Mouse (Mus musculus) forebrain, embryonic 15.5 days (tissue): ENCODE data around the gene Nr1i2. TPM values are rescaled to one million over a fixed set of nuclear protein-coding genes. Genes with fewer than 3 reads are reported as not detected.
"Not testable (repeated sequence)": the region's sequence is repeated elsewhere in the genome, so short reads cannot be mapped to it uniquely, and the experiment has no call there.

ENCODE experiments used
- ATAC-seq: fragments of 200-750 bp; cut with Nextera tagmentation; replicated peaks from 2 replicates; pipeline ENCODE4 v1.8.0; 2017; ENCODE audit warnings: mild to moderate bottlenecking, moderate TSS enrichment, moderate library complexity
- H3K27ac ChIP-seq: fragments of 300-500 bp; sonication (generic); replicated peaks from 2 replicates; pipeline ENCODE4 v1.5.1; 2015; ENCODE audit warnings: mild to moderate bottlenecking, inconsistent platforms
- H3K27me3 ChIP-seq: fragments of 300-500 bp; sonication (generic); 2 replicates; pipeline ENCODE4 v1.6.1; 2015; ENCODE audit warnings: inconsistent platforms
- H3K36me3 ChIP-seq: fragments of 300-500 bp; sonication (generic); 2 replicates; pipeline ENCODE4 v1.6.1; 2015; ENCODE audit warnings: mild to moderate bottlenecking, inconsistent platforms
- H3K4me1 ChIP-seq: fragments of 300-500 bp; sonication (generic); 2 replicates; pipeline ENCODE4 v1.6.1; 2015; ENCODE audit warnings: inconsistent platforms
- H3K4me2 ChIP-seq: fragments of 300-500 bp; sonication (generic); replicated peaks from 2 replicates; pipeline ENCODE4 v1.6.1; 2015; ENCODE audit warnings: mild to moderate bottlenecking, inconsistent platforms
- H3K4me3 ChIP-seq: fragments of 300-500 bp; sonication (generic); 2 replicates; pipeline ENCODE4 v1.5.1; 2015; ENCODE audit warnings: mild to moderate bottlenecking, inconsistent platforms
- H3K9ac ChIP-seq: fragments of 300-500 bp; sonication (generic); replicated peaks from 2 replicates; pipeline ENCODE4 v1.6.1; 2015; ENCODE audit warnings: mild to moderate bottlenecking, inconsistent platforms
- H3K9me3 ChIP-seq: fragments of 300-500 bp; sonication (generic); 2 replicates; pipeline ENCODE4 v1.6.1; 2016; ENCODE audit warnings: inconsistent platforms
- WGBS: fragments of 180-500 bp; shearing (Covaris S2); methylation state at CpG from one replicate; pipeline ENCODE4 v1.1.7; 2015; ENCODE audit warnings: mixed read lengths; 5-methylcytosine and 5-hydroxymethylcytosine counted together
- polyA plus RNA-seq: library from polyadenylated mRNA; unstranded; fragments of >200 nt; fragmentation: Nextera tagmentation; extraction: Ambion mirVana; gene quantifications from 2 replicates; pipeline ENCODE4 v1.2.1, GENCODE M21; 2015

Gene Nr1i2
- polyA plus RNA-seq, 1 experiment from 2014 or later, result not detected

GRCm38 (mm10) chr16:38248331-38248961, 46.2 kb downstream of the Nr1i2 start:
- H3K27ac ChIP-seq, result no peak overlapping the region
- no peaks in the 10 kb centered on the region for H3K27me3 ChIP-seq
- H3K36me3 ChIP-seq, result 0 out of 2 replicates have a peak, but pooled peaks cover 7% of the 10 kb centered on the region
- no peaks in the 10 kb centered on the region for H3K9me3 ChIP-seq
- H3K9ac ChIP-seq, result no peak overlapping the region
- no peaks in the 10 kb centered on the region for H3K4me1 ChIP-seq
- H3K4me3 ChIP-seq, result no peak overlapping the region
- H3K4me2 ChIP-seq, result no peak overlapping the region
- 64% methylated on average over 13 of the region's 13 CpGs for WGBS
- no peak for ATAC-seq

DNA sequence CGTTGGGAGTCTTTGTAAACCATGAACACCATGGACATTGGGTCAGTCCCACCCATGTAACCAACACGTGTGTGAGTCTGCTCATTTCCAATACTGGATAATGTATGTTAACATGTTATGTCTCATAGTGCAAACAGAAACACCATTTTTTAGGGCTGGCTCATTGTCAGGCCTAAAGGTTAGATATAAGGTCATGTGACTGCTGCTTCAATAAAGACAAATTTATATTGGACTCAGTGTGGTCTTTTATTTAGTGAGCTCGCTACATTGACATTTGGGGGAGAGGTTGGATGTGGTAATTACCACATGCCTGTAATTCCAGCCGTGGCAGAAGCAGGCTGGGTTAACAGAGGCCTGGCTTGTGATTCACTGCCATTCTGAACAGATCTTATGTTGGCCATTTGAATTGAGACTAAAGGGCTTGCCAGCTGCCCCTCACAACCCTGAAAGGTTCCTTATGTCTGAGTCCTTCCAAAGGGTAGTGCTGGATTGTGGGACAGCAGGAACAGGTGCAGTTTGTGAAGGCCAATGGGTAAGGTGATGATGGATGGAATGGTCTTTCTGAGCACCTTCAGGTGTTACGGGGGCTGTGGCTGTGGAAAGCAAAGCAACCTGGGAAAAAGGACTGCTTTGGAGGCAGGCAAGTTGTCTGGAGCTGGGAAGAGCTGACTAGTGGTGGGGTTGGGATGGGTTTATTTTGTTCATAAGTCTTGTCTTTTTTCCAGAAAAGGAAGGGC, 48.6 kb downstream of the Nr1i2 start:
- peaks cover 17% of the 10 kb centered on the region; the same call in 1 of the 2 replicates for H3K36me3 ChIP-seq
- H3K27ac ChIP-seq, result no peak overlapping the region
- H3K4me2 ChIP-seq, result no peak overlapping the region
- WGBS, result 78% methylated on average over 5 of the region's 5 CpGs
- no peaks in the 10 kb centered on the region for H3K9me3 ChIP-seq
- ATAC-seq, result no peak; the same call in 1 of the 2 replicates
- H3K27me3 ChIP-seq, result no peaks in the 10 kb centered on the region
- no peak overlapping the region for H3K4me3 ChIP-seq
- H3K9ac ChIP-seq, result no peak overlapping the region
- no peaks in the 10 kb centered on the region for H3K4me1 ChIP-seq

- Histone ChIP-seq H3K27ac (no peak overlapping the region), H3K9me3 (no peaks in the 10 kb centered on the region), H3K27me3 (no peaks in the 10 kb centered on the region), H3K4me3 (no peak overlapping the region), H3K36me3 (peaks cover 18% of the 10 kb centered on the region; the same call in 1 of the 2 replicates), H3K4me2 (no peak overlapping the region), H3K9ac (no peak overlapping the region), H3K4me1 (no peaks in the 10 kb centered on the region)
- WGBS, result 70% methylated on average over 2 of the region's 2 CpGs
- ATAC-seq, result no peak
Measured at GRCm38 (mm10) chr16:38245379-38245778, 49.2 kb downstream of the Nr1i2 start.

GRCm38 (mm10) chr16:38244111-38244510, 50.5 kb downstream of the Nr1i2 start:
- H3K4me2 ChIP-seq, result no peak overlapping the region
- no peak overlapping the region for H3K27ac ChIP-seq
- no peaks in the 10 kb centered on the region for H3K9me3 ChIP-seq
- H3K9ac ChIP-seq, result no peak overlapping the region
- peaks cover 21% of the 10 kb centered on the region; the same call in 1 of the 2 replicates for H3K36me3 ChIP-seq
- ATAC-seq, result no peak
- no peaks in the 10 kb centered on the region for H3K27me3 ChIP-seq
- H3K4me3 ChIP-seq, result no peak overlapping the region
- WGBS, result 89% methylated on average over 6 of the region's 6 CpGs
- H3K4me1 ChIP-seq, result no peaks in the 10 kb centered on the region

DNA sequence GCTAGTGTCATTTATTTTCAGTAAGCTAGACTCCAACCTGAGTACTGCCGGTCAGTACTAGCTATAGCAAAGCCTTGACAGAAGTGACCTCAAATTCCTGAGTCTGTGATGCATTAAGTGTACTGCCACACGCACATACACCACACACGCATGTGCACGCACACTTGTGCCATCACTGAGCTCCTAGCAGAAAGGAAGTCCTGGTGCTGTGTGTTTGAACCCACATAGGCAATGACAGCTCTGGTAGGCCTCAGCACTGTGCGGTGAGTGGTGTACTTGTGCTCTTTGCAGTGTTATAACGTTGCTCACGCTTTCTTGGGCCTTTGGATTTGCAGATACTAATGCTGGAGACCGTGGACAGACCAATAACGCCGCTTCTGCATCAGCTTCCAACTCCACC, 54.5 kb downstream of the Nr1i2 start:
- Histone ChIP-seq H3K4me1 (no peaks in the 10 kb centered on the region), H3K27me3 (no peaks in the 10 kb centered on the region), H3K36me3 (peaks cover 17% of the 10 kb centered on the region; the same call in 1 of the 2 replicates), H3K4me2 (no peak overlapping the region), H3K9ac (no peak overlapping the region), H3K4me3 (no peak overlapping the region), H3K9me3 (no peaks in the 10 kb centered on the region), H3K27ac (no peak overlapping the region)
- ATAC-seq, result no peak; the same call in 1 of the 2 replicates
- WGBS, result 95% methylated on average over 10 of the region's 10 CpGs

GRCm38 (mm10) chr16:38239729-38240128, 54.9 kb downstream of the Nr1i2 start:
- WGBS, result 83% methylated on average over 5 of the region's 5 CpGs
- H3K27me3 ChIP-seq, result no peaks in the 10 kb centered on the region
- ATAC-seq, result no peak

DNA sequence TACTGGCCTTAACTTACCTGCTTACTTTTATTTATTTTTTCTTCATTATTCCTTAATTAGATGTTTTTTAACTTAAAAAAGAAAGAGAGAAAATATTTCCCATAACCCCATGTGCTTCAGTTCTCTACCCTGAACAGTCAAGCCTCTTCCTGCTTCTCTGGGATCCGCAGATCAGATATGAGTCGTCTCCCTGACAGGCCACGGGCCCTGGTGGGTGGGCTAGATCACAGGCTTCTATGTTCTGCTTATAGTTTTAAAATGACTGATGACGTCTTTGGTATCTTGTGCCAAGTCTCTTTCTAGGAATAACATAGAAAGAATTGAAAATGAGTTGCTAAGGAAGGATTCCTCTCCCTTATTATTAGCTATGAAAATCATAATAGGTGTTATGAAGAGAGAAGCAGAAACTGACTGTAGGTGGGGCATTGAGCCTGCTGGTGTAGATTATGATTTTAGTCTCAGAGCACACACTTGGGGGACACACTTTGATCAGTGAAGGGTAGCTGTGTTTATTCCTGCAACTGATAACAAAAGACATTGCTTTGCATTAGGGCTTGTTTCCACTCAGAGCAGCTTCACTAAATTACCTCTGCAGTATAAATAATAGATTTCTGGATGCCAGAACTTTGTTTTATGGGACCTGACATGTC, 57.6 kb downstream of the Nr1i2 start:
- no peaks in the 10 kb centered on the region for H3K4me1 ChIP-seq
- ATAC-seq, result no peak
- no peaks in the 10 kb centered on the region for H3K9me3 ChIP-seq
- no peak overlapping the region for H3K4me2 ChIP-seq
- H3K27ac ChIP-seq, result no peak overlapping the region
- H3K27me3 ChIP-seq, result no peaks in the 10 kb centered on the region
- H3K9ac ChIP-seq, result no peak overlapping the region
- WGBS, result 82% methylated on average over 4 of the region's 4 CpGs
- no peak overlapping the region for H3K4me3 ChIP-seq
- H3K36me3 ChIP-seq, result peaks cover 7% of the 10 kb centered on the region; the same call in 1 of the 2 replicates

More at GRCm38 (mm10) chr16:38239729-38240128, 54.9 kb downstream of the Nr1i2 start:
- Histone ChIP-seq H3K9me3 (no peaks in the 10 kb centered on the region), H3K9ac (no peak overlapping the region), H3K27ac (no peak overlapping the region), H3K4me1 (no peaks in the 10 kb centered on the region), H3K36me3 (peaks cover 17% of the 10 kb centered on the region; the same call in 1 of the 2 replicates), H3K4me3 (no peak overlapping the region), H3K4me2 (no peak overlapping the region)

- H3K27me3 ChIP-seq, H3K4me1 ChIP-seq, H3K4me3 ChIP-seq, H3K9me3 ChIP-seq, H3K4me2 ChIP-seq, H3K9ac ChIP-seq, ATAC-seq, H3K27ac ChIP-seq: not testable (repeated sequence)
- 93% methylated on average over 5 of the region's 5 CpGs for WGBS
- H3K36me3 ChIP-seq, result peaks cover 31% of the 10 kb centered on the region
Measured at GRCm38 (mm10) chr16:38222491-38222890, 72.1 kb downstream of the Nr1i2 start.

DNA sequence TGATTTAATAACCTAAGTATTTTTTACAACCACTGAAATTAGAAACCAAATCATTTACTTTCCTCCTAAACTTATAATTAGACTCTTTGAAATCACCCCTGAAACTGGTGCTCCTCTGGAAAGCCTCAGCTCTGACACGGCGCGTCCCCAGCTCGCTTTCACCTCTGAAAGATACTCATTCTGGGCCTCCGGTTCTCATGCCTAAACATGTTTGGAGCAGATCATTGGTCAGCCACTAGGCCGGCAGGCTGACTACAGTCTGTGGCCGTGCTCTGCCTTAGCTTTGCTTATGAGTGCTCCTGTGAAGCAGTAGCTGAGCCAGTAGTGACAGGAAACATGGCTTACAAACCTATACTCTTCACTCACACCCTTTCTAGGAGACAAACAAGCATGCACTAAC, 89.4 kb downstream of the Nr1i2 start:
- ATAC-seq, result no peak

More for the DNA sequence above, 89.4 kb downstream of the Nr1i2 start:
- no peaks in the 10 kb centered on the region for H3K27me3 ChIP-seq
- WGBS, result 94% methylated on average over 7 of the region's 7 CpGs
- H3K4me1 ChIP-seq, result no peaks in the 10 kb centered on the region; the same call in 1 of the 2 replicates
- no peak overlapping the region for H3K4me3 ChIP-seq
- H3K36me3 ChIP-seq, result peaks cover 27% of the 10 kb centered on the region
- no peak overlapping the region for H3K9ac ChIP-seq
- no peaks in the 10 kb centered on the region for H3K9me3 ChIP-seq
- H3K4me2 ChIP-seq, result no peak overlapping the region
- no peak overlapping the region for H3K27ac ChIP-seq

Other genes starting within 250 kb of the Nr1i2 start
- 163 TPM in 2 replicates for gene Gsk3b, start 205.8 kb downstream of the Nr1i2 start, polyA plus RNA-seq
- 0.54 and 1.0 TPM in 2 replicates for gene Maats1, start 47.3 kb upstream of the Nr1i2 start, polyA plus RNA-seq
- gene Cox17, start 52.2 kb upstream of the Nr1i2 start, polyA plus RNA-seq, result 102 and 113 TPM in 2 replicates
- not detected in 2 replicates for gene Gm21987, start 52.2 kb upstream of the Nr1i2 start, polyA plus RNA-seq
- gene Popdc2, start 67.4 kb upstream of the Nr1i2 start, polyA plus RNA-seq, result 0.22 and 0.42 TPM in 2 replicates
- gene Pla1a, start 138.3 kb upstream of the Nr1i2 start, polyA plus RNA-seq, result 0.34 and 0.41 TPM in 2 replicates
- 131 and 141 TPM in 2 replicates for gene Adprh, start 157.9 kb upstream of the Nr1i2 start, polyA plus RNA-seq
- gene Cd80, start 160.7 kb upstream of the Nr1i2 start, polyA plus RNA-seq, result 0.55 and 0.59 TPM in 2 replicates
- gene Timmdc1, start 227.8 kb upstream of the Nr1i2 start, polyA plus RNA-seq, result 37.9 and 39.3 TPM in 2 replicates